Mouse (Mus musculus) left cerebral cortex, adult 18-20 months (tissue): Measurements from ENCODE around the gene Sirt1. TPM values are rescaled to one million over a fixed set of nuclear protein-coding genes. Genes with fewer than 3 reads are reported as not detected.
"Not testable (repeated sequence)": the region's sequence is repeated elsewhere in the genome, so short reads cannot be mapped to it uniquely, and the experiment has no call there.

Experiments used
- DNase-seq, 2 experiments: peaks; one replicate each; pipeline ENCODE4 v3.0.0; 2021 to 2022; ENCODE audit warnings: low spot score in 2 of 2, mixed read lengths in 1 of 2
- total RNA-seq, 2 experiments: library from RNA; stranded (reverse); gene quantifications; 2 replicates each; pipeline ENCODE4 v1.2.3; 2021

The Sirt1 gene
- total RNA-seq, 2 experiments from 2014 or later = 15.1 to 16.6 TPM

GRCm38 (mm10) chr10:63396963-63397362 lies 15.5 kb upstream of the Sirt1 start:
- no peak for DNase-seq

- no peak for DNase-seq
These were observed 7.4 kb upstream of the Sirt1 start for GRCm38 (mm10) chr10:63388948-63389347.

- no peak for DNase-seq
These were observed 5.5 kb upstream of the Sirt1 start for GRCm38 (mm10) chr10:63386991-63387390.

- peak; percentile 88 for DNase-seq
These were observed 4.9 kb upstream of the Sirt1 start for GRCm38 (mm10) chr10:63386444-63386843.

GRCm38 (mm10) chr10:63385897-63386296 lies 4.4 kb upstream of the Sirt1 start:
- not testable (repeated sequence) for DNase-seq

DNA sequence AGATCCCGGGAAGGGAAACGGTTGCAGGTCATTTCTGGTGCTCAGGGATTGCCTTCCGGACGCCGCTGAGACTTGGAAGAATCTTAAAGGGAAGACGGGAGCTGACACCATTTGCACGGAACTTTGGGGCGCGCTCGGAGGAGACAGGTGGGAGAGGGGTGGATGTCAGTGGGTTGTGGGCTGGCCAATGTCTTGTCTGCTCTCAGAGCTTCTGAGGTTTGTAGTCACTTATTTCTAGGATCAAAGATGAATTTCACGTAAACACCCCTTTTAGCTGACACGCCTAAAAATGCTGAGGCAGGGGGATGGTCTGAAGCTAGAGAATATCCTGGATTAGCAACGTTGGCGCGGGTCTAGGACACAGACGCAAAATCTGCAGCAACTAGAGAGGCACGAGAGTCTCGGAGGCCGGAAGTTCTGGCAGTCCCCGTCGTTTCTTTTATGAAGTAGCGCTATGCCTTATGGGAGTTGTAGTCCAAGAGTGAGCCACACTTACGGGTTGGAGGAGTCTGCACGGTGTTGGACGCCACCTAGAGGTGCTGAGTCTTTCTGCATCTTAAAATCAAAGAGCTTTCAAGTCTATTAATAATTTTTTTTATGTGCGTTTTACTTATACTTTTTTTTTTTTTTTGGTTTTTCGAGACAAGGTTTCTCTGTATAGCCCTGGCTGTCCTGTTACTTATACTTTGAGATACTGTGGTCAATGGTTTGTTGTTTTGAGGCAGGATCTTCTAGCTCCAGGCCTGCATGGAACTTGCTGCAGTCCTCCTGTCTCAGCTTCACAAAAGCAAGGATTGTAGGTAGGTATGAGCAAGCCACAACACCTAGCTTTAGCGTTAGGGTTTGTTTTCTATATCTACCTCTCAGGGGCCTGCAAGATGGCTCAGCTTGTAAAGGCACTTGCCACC lies 1.1 kb upstream of the Sirt1 start, which contains the start of gene Dnajc12:
Dnajc12 (plus strand) TSS at position 72 of the 908 bp plus-strand sequence.
- DNase-seq = peak; percentile 75 to 82

DNA sequence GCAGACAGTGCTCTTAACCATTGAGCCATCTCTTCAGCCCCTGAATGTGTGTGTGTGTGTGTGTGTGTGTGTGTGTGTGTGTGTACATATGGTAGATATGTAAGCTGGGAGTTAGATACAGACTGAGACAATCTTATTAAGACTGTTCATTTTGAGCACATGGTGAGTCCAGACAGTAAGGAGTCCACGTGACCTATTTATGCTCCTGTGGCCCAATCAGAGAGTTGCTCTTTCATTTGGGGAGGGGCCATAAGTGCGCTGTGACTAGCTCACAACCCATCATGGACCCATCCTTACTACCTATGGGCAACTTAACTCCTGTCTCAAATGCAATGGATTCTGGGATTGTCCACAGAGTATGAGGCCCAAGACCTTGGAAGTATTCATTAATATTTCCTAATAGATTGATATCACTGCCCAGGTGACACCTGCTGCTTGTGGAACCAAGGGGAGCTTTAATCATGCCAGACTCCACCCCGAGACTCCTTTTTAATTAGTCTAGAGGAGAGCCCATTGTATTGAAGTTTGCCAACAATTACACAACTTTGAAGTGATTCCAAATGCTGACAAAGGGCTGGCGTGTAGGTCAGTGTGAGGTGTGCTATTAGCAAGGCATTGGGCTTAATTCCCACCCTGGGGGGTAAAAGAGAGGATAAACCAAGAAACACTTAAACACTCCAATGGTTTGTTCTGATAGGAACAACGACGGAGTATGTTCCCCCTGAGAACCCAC lies 2.4 kb downstream of the Sirt1 start:
- no peak for DNase-seq

GRCm38 (mm10) chr10:63377468-63377867 lies 4.0 kb downstream of the Sirt1 start:
- peak; percentile 45 to 60 for DNase-seq

DNA sequence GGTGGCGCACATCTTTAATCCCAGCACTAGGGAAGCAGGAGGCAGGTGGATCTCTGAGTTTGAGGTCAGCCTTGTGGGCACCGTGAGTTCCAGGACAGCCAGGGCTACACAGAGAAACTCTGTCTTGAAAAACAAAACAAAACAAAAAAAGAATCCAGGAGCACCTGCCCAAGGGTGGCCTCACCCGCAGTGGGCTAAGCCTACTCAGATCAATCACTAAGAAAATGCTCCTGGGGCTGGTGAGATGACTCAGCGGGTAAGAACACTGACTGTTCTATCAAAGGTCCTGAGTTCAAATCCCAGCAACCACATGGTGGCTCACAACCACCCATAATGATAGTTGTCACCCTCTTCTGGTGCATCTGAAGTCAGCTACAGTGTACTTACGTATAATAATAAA lies 5.2 kb downstream of the Sirt1 start:
- no peak for DNase-seq

GRCm38 (mm10) chr10:63368041-63368440 lies 13.5 kb downstream of the Sirt1 start:
- DNase-seq = no peak

- DNase-seq = no peak
These were observed 14.1 kb downstream of the Sirt1 start for GRCm38 (mm10) chr10:63367386-63367785.

GRCm38 (mm10) chr10:63365918-63366455 lies 15.5 kb downstream of the Sirt1 start:
- DNase-seq = no peak

DNA sequence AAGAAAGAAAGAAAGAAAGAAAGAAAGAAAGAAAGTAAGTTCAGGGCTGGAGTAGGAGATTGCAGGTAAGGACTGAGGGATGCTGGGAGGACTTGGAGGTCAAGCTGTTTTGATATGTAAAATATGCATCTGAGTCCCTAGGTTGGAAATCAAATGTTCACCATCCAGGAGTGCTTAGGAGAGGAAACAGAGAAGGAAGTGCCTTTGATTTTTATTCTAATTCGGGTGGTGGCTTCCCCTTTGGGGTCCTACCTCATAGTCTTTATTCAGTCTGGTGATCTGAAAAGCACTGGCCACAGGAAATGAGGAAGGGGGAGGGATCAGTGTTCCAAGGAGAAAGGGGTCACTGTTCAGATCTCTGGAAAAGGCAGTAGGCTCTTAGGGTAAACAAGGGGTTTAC lies 21.0 kb downstream of the Sirt1 start:
- no peak for DNase-seq

GRCm38 (mm10) chr10:63352111-63352510 lies 29.4 kb downstream of the Sirt1 start:
- peak; percentile 20 to 49 for DNase-seq

- DNase-seq = not testable (repeated sequence)
These were observed 30.4 kb downstream of the Sirt1 start for GRCm38 (mm10) chr10:63351099-63351498.

GRCm38 (mm10) chr10:63350666-63351065 lies 30.8 kb downstream of the Sirt1 start:
- no peak for DNase-seq

DNA sequence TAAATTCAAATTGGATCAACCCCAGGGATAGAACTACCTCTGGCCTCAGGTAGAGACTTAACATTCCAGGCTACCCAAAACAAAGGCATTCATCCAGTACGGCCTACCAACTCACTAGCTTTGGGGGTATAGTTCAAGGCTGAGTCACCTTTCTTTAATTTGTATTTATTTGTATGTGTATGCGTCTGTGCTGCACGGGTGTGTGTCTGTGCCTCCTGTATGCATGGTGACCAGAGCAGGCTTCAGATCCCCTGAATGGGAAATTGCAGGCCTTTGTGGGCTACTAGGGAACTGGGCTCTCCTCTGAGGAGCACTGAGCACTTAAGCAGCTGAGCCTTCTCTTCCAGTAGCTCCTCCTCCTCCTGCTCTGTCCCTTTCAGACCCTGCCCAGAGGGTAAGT lies 33.2 kb downstream of the Sirt1 start:
- no peak for DNase-seq

DNA sequence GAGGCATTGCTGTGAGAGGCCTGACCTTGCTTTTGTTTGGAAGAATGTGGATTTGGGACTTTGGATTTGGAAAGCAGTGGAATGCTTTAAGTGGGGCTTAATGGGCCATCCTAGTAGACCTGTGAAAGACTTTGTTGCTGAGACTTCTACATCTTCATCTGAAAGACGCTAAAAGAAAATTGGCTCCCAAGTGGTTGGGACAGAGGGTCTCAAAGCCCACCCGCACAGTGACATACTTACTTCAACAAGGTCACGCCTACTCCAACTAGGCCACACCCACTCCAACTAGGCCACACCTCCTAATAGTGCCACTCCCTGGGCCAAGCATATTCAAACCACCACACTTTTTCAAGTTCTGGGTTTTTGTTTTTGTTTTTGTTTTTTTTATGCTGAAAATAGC lies 36.8 kb downstream of the Sirt1 start:
- DNase-seq = no peak

- no peak for DNase-seq
These were observed 40.2 kb downstream of the Sirt1 start for GRCm38 (mm10) chr10:63341351-63341750.

DNA sequence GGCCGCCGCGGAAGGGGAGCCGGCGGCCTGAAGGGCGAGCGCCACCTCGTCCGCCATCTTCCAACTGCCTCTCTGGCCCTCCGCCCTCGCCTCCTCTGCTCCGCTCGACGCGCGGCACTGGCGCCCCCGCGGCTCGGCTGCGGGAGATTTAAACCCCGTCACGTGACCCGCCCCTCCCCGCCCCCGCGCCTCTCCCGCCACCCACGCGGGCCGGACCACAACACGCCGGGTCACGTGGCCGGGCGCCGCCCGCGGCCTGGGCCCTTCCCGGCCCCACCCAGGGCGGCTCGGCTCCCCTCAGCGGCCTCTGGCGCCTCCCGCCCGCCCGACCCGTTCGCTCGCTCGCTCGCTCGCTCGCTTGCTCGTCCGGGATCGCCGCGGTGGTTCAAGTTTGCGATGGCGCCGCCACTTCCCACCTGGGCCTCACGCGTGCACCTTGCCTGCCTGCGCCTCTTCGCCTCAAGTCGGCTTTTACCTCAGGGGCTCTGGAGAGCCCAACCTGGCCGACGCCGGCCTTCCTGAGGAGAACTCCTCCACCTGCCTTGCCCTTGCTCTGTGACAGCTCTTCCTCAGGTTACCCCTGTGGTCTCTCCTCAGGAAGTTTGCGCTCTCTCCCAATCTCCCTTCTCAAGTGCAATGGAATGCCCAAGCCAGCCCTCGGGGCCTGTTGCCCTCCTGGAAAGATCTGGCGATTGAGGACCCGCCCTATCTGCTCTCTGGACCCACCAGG lies 42.4 kb downstream of the Sirt1 start:
- DNase-seq = peak; percentile 80 to 83
